Mouse (Mus musculus): ENCODE results near the gene Casp9. TPM values are rescaled to one million over a fixed set of nuclear protein-coding genes. Genes with fewer than 3 reads are reported as not detected.

Gene Casp9
- polyA plus RNA-seq, 1 experiment: 15.2 TPM

DNA sequence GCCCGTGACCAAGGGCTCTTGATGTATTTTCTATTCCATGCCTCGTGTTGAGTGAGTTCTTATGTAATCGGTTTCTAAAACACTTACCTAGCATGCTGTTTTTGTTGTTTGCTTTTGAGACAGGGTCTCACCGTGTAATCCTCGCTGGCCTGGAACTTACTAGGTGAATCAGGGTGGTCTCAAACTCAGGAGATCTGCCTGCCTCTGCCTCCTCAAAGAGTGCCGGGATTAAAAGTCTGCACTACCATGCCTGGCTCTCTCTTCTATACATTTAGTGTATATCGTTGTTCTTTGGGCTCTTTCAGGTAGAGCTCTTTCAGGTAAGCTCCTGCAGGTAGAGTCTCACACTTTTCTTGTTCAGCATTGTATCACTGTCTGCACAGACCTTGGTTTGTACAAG is 1.9 kb upstream of the Casp9 start:
- H3K79me2 ChIP-seq (ENCODE audit: control insufficient read depth, insufficient read depth): peaks cover 14% of the 10 kb centered on the region
- H3K4me3 ChIP-seq: no peak overlapping the region
- H3K27me3 ChIP-seq (ENCODE audit: control insufficient read depth, insufficient read depth, insufficient read length): no peaks in the 10 kb centered on the region
- no peak overlapping the region for H3K4me2 ChIP-seq (ENCODE audit: low read depth)
- TF ChIP-seq POLR2AphosphoS2 (IDR thresholded peaks at IDR 0.05; ENCODE audit: insufficient read length, low read depth) (no peak), USF1 (IDR thresholded peaks at IDR 0.05; ENCODE audit: low read depth) (no peak), MAX (IDR thresholded peaks at IDR 0.05; ENCODE audit: low read depth) (no peak), MYOD1 (IDR thresholded peaks at IDR 0.05; ENCODE audit: control insufficient read depth in 1 of 3, insufficient read length in 2 of 3, low read depth in 2 of 3) (no peak), MYOG (IDR thresholded peaks at IDR 0.05; ENCODE audit: control insufficient read depth in 1 of 3, insufficient read depth in 1 of 3, insufficient read length in 2 of 3, low read depth in 2 of 3) (no peak), POLR2A (IDR thresholded peaks at IDR 0.05; ENCODE audit: insufficient read length, low read depth) (no peak), SRF (IDR thresholded peaks at IDR 0.05; ENCODE audit: control insufficient read depth, insufficient read length, low read depth) (no peak), TCF3 (IDR thresholded peaks at IDR 0.05; ENCODE audit: insufficient read length, low read depth) (no peak), E2F4 (IDR thresholded peaks at IDR 0.05; ENCODE audit: insufficient read depth) (no peak), TCF12 (IDR thresholded peaks at IDR 0.05; ENCODE audit: insufficient read depth, poor library complexity, severe bottlenecking) (no peak), REST (IDR thresholded peaks at IDR 0.05; ENCODE audit: insufficient read depth, insufficient read length) (no peak), CEBPB (IDR thresholded peaks at IDR 0.05; ENCODE audit: insufficient read depth, poor library complexity, severe bottlenecking) (no peak)
- no peak overlapping the region for H3ac ChIP-seq (ENCODE audit: control insufficient read depth, insufficient read length)
- H3K36me3 ChIP-seq (ENCODE audit: control insufficient read depth, insufficient read depth): no peaks in the 10 kb centered on the region

- Histone ChIP-seq H3K4me3 (no peak overlapping the region), H3K36me3 (ENCODE audit: control insufficient read depth, insufficient read depth) (no peaks in the 10 kb centered on the region), H3K27me3 (ENCODE audit: control insufficient read depth, insufficient read depth, insufficient read length) (no peaks in the 10 kb centered on the region), H3ac (ENCODE audit: control insufficient read depth, insufficient read length) (no peak overlapping the region), H3K79me2 (ENCODE audit: control insufficient read depth, insufficient read depth) (peaks cover 14% of the 10 kb centered on the region), H3K4me2 (ENCODE audit: low read depth) (no peak overlapping the region)
- TF ChIP-seq POLR2A (IDR thresholded peaks at IDR 0.05; ENCODE audit: insufficient read length, low read depth) (no peak), CEBPB (IDR thresholded peaks at IDR 0.05; ENCODE audit: insufficient read depth, poor library complexity, severe bottlenecking) (no peak), MYOD1 (IDR thresholded peaks at IDR 0.05; ENCODE audit: control insufficient read depth in 1 of 3, insufficient read length in 2 of 3, low read depth in 2 of 3) (no peak), SRF (IDR thresholded peaks at IDR 0.05; ENCODE audit: control insufficient read depth, insufficient read length, low read depth) (no peak), TCF3 (IDR thresholded peaks at IDR 0.05; ENCODE audit: insufficient read length, low read depth) (no peak), MAX (IDR thresholded peaks at IDR 0.05; ENCODE audit: low read depth) (no peak), E2F4 (IDR thresholded peaks at IDR 0.05; ENCODE audit: insufficient read depth) (no peak), MYOG (IDR thresholded peaks at IDR 0.05; ENCODE audit: control insufficient read depth in 1 of 3, insufficient read depth in 1 of 3, insufficient read length in 2 of 3, low read depth in 2 of 3) (no peak), USF1 (IDR thresholded peaks at IDR 0.05; ENCODE audit: low read depth) (no peak), TCF12 (IDR thresholded peaks at IDR 0.05; ENCODE audit: insufficient read depth, poor library complexity, severe bottlenecking) (no peak), REST (IDR thresholded peaks at IDR 0.05; ENCODE audit: insufficient read depth, insufficient read length) (no peak), POLR2AphosphoS2 (IDR thresholded peaks at IDR 0.05; ENCODE audit: insufficient read length, low read depth) (no peak)
Measured at GRCm38 (mm10) chr4:141791951-141792350, 1.5 kb upstream of the Casp9 start.

- Histone ChIP-seq H3K4me3 (peak overlapping the region; percentile 46), H3K4me2 (ENCODE audit: low read depth) (peak overlapping the region; percentile 74), H3K27me3 (ENCODE audit: control insufficient read depth, insufficient read depth, insufficient read length) (no peaks in the 10 kb centered on the region), H3K36me3 (ENCODE audit: control insufficient read depth, insufficient read depth) (no peaks in the 10 kb centered on the region), H3ac (ENCODE audit: control insufficient read depth, insufficient read length) (no peak overlapping the region), H3K79me2 (ENCODE audit: control insufficient read depth, insufficient read depth) (peaks cover 14% of the 10 kb centered on the region)
- TF ChIP-seq MAX (IDR thresholded peaks at IDR 0.05; ENCODE audit: low read depth) (no peak), SRF (IDR thresholded peaks at IDR 0.05; ENCODE audit: control insufficient read depth, insufficient read length, low read depth) (no peak), TCF12 (IDR thresholded peaks at IDR 0.05; ENCODE audit: insufficient read depth, poor library complexity, severe bottlenecking) (no peak), REST (IDR thresholded peaks at IDR 0.05; ENCODE audit: insufficient read depth, insufficient read length) (no peak), CEBPB (IDR thresholded peaks at IDR 0.05; ENCODE audit: insufficient read depth, poor library complexity, severe bottlenecking) (no peak), E2F4 (IDR thresholded peaks at IDR 0.05; ENCODE audit: insufficient read depth) (no peak), POLR2AphosphoS2 (IDR thresholded peaks at IDR 0.05; ENCODE audit: insufficient read length, low read depth) (no peak), MYOG (IDR thresholded peaks at IDR 0.05; ENCODE audit: control insufficient read depth in 1 of 3, insufficient read depth in 1 of 3, insufficient read length in 2 of 3, low read depth in 2 of 3) (no peak), TCF3 (IDR thresholded peaks at IDR 0.05; ENCODE audit: insufficient read length, low read depth) (no peak), POLR2A (IDR thresholded peaks at IDR 0.05; ENCODE audit: insufficient read length, low read depth) (no peak)
Measured at GRCm38 (mm10) chr4:141792554-141793281, 694 bp upstream of the Casp9 start.

DNA sequence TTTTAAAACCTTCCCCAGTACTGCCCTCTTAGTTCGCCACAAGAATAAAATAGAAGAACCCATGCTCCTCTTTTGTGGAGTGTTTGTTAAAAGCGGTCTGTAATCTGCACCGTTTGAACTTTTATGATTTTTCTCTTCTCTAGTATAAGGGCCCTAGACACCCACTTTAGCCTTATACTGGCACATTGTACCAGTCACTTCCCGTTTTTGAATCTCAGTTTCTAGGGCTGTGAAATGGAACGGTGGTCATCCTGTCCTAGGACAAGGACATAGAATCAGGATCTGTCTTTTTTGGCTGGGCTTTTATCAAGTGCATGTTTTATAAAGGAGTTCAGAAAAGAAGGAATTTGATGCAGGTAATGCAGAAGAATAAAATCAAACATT is 732 bp downstream of the Casp9 start:
- Histone ChIP-seq H3K4me2 (ENCODE audit: low read depth) (peak overlapping the region; percentile 68), H3K79me2 (ENCODE audit: control insufficient read depth, insufficient read depth) (peaks cover 14% of the 10 kb centered on the region), H3K27me3 (ENCODE audit: control insufficient read depth, insufficient read depth, insufficient read length) (no peaks in the 10 kb centered on the region), H3K4me3 (peak overlapping the region; percentile 46), H3K36me3 (ENCODE audit: control insufficient read depth, insufficient read depth) (no peaks in the 10 kb centered on the region), H3ac (ENCODE audit: control insufficient read depth, insufficient read length) (peak overlapping the region; percentile 88)
- TF ChIP-seq TCF3 (IDR thresholded peaks at IDR 0.05; ENCODE audit: insufficient read length, low read depth) (no peak), TCF12 (IDR thresholded peaks at IDR 0.05; ENCODE audit: insufficient read depth, poor library complexity, severe bottlenecking) (no peak), REST (IDR thresholded peaks at IDR 0.05; ENCODE audit: insufficient read depth, insufficient read length) (no peak), MAX (IDR thresholded peaks at IDR 0.05; ENCODE audit: low read depth) (no peak), E2F4 (IDR thresholded peaks at IDR 0.05; ENCODE audit: insufficient read depth) (no peak), POLR2A (IDR thresholded peaks at IDR 0.05; ENCODE audit: insufficient read length, low read depth) (no peak)
